Mouse (Mus musculus): ENCODE measurements at regions not wholly inside any gene's neighbourhood (a gene's known extent, or its start where the extent isn't known, plus 50 kb on each side); places are given as distances from the start of the nearest gene placed in this dataset.

- DNase-seq: peak in 1 of 2 experiments; percentile 56
Measured at GRCm38 (mm10) chr17:92900056-92900455, 298.8 kb upstream of the Adcyap1 start.

DNA sequence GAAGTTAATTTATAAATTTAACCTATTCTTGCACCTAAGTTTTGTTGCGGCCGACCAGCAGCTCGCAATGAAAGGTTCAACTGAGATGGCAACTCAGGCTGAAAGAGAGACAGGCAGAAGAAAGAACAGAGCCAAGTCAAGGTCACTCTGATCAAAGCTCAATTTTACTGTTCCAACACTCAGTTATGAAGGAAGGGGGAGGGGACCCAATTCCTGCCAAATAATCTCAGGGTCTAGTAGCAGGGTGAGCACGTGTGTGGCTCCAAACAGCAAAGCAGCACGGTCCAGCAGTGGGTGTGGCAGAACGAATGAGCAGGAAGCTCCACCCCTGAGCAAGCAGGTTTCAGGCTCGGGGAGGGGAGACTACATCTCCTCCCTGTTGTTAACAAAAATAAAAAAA is 258.3 kb upstream of the Adcyap1 start:
- DNase-seq: peak; percentile 7 to 28
